Mouse (Mus musculus) right cerebral cortex, postnatal 36 days (tissue): Measurements from ENCODE around the gene Slc25a11.
A peak's percentile ranks its signal among the peaks of the same experiment; 100 is the strongest.

ENCODE experiments used
- DNase-seq, 2 experiments: peaks; one replicate each; pipeline ENCODE4 v3.0.0; 2022; ENCODE audit warnings: low spot score in 2 of 2, mixed read lengths in 1 of 2

The Slc25a11 gene

GRCm38 (mm10) chr11:70646691-70647650, at the start of gene Slc25a11, which contains the start of gene Rnf167:
Slc25a11 (minus strand) TSS chr11:70647479.
Rnf167 (plus strand) TSS chr11:70647235.
- peak; percentile 96 for DNase-seq

- no peak for DNase-seq
Measured at GRCm38 (mm10) chr11:70693504-70693903, 46.2 kb upstream of the Slc25a11 start.

GRCm38 (mm10) chr11:70689578-70689977, 42.3 kb upstream of the Slc25a11 start:
- no peak for DNase-seq

GRCm38 (mm10) chr11:70688372-70688771, 41.1 kb upstream of the Slc25a11 start:
- DNase-seq, result no peak

GRCm38 (mm10) chr11:70687601-70688199, 40.4 kb upstream of the Slc25a11 start, which contains the start of gene Camta2:
Camta2 (minus strand) TSS chr11:70688105.
- peak; percentile 68 to 69 for DNase-seq

- peak; percentile 62 to 68 for DNase-seq
Measured at GRCm38 (mm10) chr11:70686901-70687566, 39.8 kb upstream of the Slc25a11 start.

- DNase-seq, result no peak
Measured at GRCm38 (mm10) chr11:70683640-70684039, 36.4 kb upstream of the Slc25a11 start.

GRCm38 (mm10) chr11:70681897-70682581, 34.8 kb upstream of the Slc25a11 start:
- no peak for DNase-seq

- no peak for DNase-seq
Measured at GRCm38 (mm10) chr11:70681170-70681569, 33.9 kb upstream of the Slc25a11 start.

- DNase-seq, result no peak
Measured at GRCm38 (mm10) chr11:70679894-70680293, 32.6 kb upstream of the Slc25a11 start.

- no peak for DNase-seq
Measured at GRCm38 (mm10) chr11:70679361-70679760, 32.1 kb upstream of the Slc25a11 start.

- no peak for DNase-seq
Measured at GRCm38 (mm10) chr11:70678576-70678975, 31.3 kb upstream of the Slc25a11 start.

- no peak for DNase-seq
Measured at GRCm38 (mm10) chr11:70678092-70678491, 30.8 kb upstream of the Slc25a11 start.

- DNase-seq, result no peak
Measured at GRCm38 (mm10) chr11:70674501-70674900, 27.2 kb upstream of the Slc25a11 start.

- DNase-seq, result no peak
Measured at GRCm38 (mm10) chr11:70674014-70674413, 26.7 kb upstream of the Slc25a11 start.

GRCm38 (mm10) chr11:70671333-70672047, 24.2 kb upstream of the Slc25a11 start:
- DNase-seq, result no peak

- DNase-seq, result no peak
Measured at GRCm38 (mm10) chr11:70670483-70670882, 23.2 kb upstream of the Slc25a11 start.

- no peak for DNase-seq
Measured at GRCm38 (mm10) chr11:70669582-70670345, 22.5 kb upstream of the Slc25a11 start.

- DNase-seq, result peak; percentile 99 to 100
Measured at GRCm38 (mm10) chr11:70668771-70669505, 21.7 kb upstream of the Slc25a11 start, which contains the start of gene Spag7. Spag7 (minus strand) TSS chr11:70669416.
